Mouse (Mus musculus) frontal cortex, postnatal 36 days (tissue): ENCODE data around the gene Ppp1r13l.
A peak's percentile ranks its signal among the peaks of the same experiment; 100 is the strongest.

Experiments used
- DNase-seq, 2 experiments: peaks; one replicate each; pipeline ENCODE4 v3.0.0; 2022; ENCODE audit warnings: low spot score in 2 of 2

Ppp1r13l gene

GRCm38 (mm10) chr7:19365376-19365775 is 5.8 kb downstream of the Ppp1r13l start:
- no peak for DNase-seq

- DNase-seq: no peak
Observed at GRCm38 (mm10) chr7:19368380-19368779, 8.8 kb downstream of the Ppp1r13l start.

- peak; percentile 65 to 71 for DNase-seq
Observed at GRCm38 (mm10) chr7:19369823-19370425, 10.4 kb downstream of the Ppp1r13l start.

- no peak for DNase-seq
Observed at GRCm38 (mm10) chr7:19373367-19373766, 13.8 kb downstream of the Ppp1r13l start.

GRCm38 (mm10) chr7:19375368-19375767 is 15.8 kb downstream of the Ppp1r13l start:
- DNase-seq: no peak

GRCm38 (mm10) chr7:19376019-19376418 is 16.5 kb downstream of the Ppp1r13l start:
- DNase-seq: no peak

- DNase-seq: no peak
Observed at GRCm38 (mm10) chr7:19378049-19378448, 18.5 kb downstream of the Ppp1r13l start.

GRCm38 (mm10) chr7:19381377-19382165 is 22.0 kb downstream of the Ppp1r13l start, which contains the start of gene Ercc2:
Gene Ercc2, plus strand, starts transcription at chr7:19382010.
- peak; percentile 98 to 99 for DNase-seq

GRCm38 (mm10) chr7:19382166-19382541 is 22.6 kb downstream of the Ppp1r13l start:
- DNase-seq: no peak

GRCm38 (mm10) chr7:19383708-19384107 is 24.2 kb downstream of the Ppp1r13l start:
- DNase-seq: no peak

- DNase-seq: peak in 1 of 2 experiments; percentile 19
Observed at GRCm38 (mm10) chr7:19388699-19389413, 29.3 kb downstream of the Ppp1r13l start.

GRCm38 (mm10) chr7:19394484-19394883 is 34.9 kb downstream of the Ppp1r13l start:
- no peak for DNase-seq

- no peak for DNase-seq
Observed at GRCm38 (mm10) chr7:19399496-19400280, 40.1 kb downstream of the Ppp1r13l start.

GRCm38 (mm10) chr7:19400946-19401345 is 41.4 kb downstream of the Ppp1r13l start:
- DNase-seq: no peak

- no peak for DNase-seq
Observed at GRCm38 (mm10) chr7:19402535-19403112, 43.1 kb downstream of the Ppp1r13l start.

GRCm38 (mm10) chr7:19403731-19404296 is 44.3 kb downstream of the Ppp1r13l start, which contains the start of gene Klc3:
Gene Klc3, minus strand, starts transcription at chr7:19404104.
- no peak for DNase-seq

GRCm38 (mm10) chr7:19404476-19404875 is 44.9 kb downstream of the Ppp1r13l start, which contains the start of gene Ckm:
Gene Ckm, plus strand, starts transcription at chr7:19404776.
- no peak for DNase-seq

- peak; percentile 81 to 82 for DNase-seq
Observed at GRCm38 (mm10) chr7:19405417-19405816, 45.9 kb downstream of the Ppp1r13l start.

- DNase-seq: no peak
Observed at GRCm38 (mm10) chr7:19409753-19410152, 50.2 kb downstream of the Ppp1r13l start.

- no peak for DNase-seq
Observed at GRCm38 (mm10) chr7:19410766-19411344, 51.3 kb downstream of the Ppp1r13l start.
